Mouse (Mus musculus) heart, embryonic 12.5 days (tissue): ENCODE data around the gene Nup98. TPM values are rescaled to one million over a fixed set of nuclear protein-coding genes. Genes with fewer than 3 reads are reported as not detected.
A peak's percentile ranks its signal among the peaks of the same experiment; 100 is the strongest.

Experiments used
- ATAC-seq: fragments of 200-750 bp; cut with Nextera tagmentation; 2 replicates; pipeline ENCODE4 v1.8.0; 2017; ENCODE audit warnings: moderate TSS enrichment, moderate library complexity; ENCODE audit not compliant: insufficient number of reproducible peaks, low FRiP score
- H3K27ac ChIP-seq: fragments of 300-500 bp; sonication (generic); 2 replicates; pipeline ENCODE4 v1.5.1; 2016; ENCODE audit warnings: mild to moderate bottlenecking, moderate library complexity; ENCODE audit not compliant: poor library complexity, severe bottlenecking
- H3K27me3 ChIP-seq: fragments of 300-500 bp; sonication (generic); replicated peaks from 2 replicates; pipeline ENCODE4 v1.6.1; 2016; ENCODE audit warnings: mild to moderate bottlenecking, moderate library complexity
- H3K36me3 ChIP-seq: fragments of 300-500 bp; sonication (generic); 2 replicates; pipeline ENCODE4 v1.6.1; 2016; ENCODE audit warnings: mild to moderate bottlenecking, moderate library complexity
- H3K4me1 ChIP-seq: fragments of 300-500 bp; sonication (generic); replicated peaks from 2 replicates; pipeline ENCODE4 v1.6.1; 2016; ENCODE audit warnings: mild to moderate bottlenecking
- H3K4me2 ChIP-seq: fragments of 300-500 bp; sonication (generic); 2 replicates; pipeline ENCODE4 v1.6.1; 2016; ENCODE audit warnings: mild to moderate bottlenecking, moderate library complexity
- H3K4me3 ChIP-seq: fragments of 300-500 bp; sonication (generic); 2 replicates; pipeline ENCODE4 v1.5.1; 2016; ENCODE audit warnings: mild to moderate bottlenecking
- H3K9ac ChIP-seq: fragments of 300-500 bp; sonication (generic); 2 replicates; pipeline ENCODE4 v1.6.1; 2016; ENCODE audit warnings: mild to moderate bottlenecking, moderate library complexity
- H3K9me3 ChIP-seq: fragments of 300-500 bp; sonication (generic); replicated peaks from 2 replicates; pipeline ENCODE4 v1.6.1; 2016; ENCODE audit warnings: mild to moderate bottlenecking, moderate library complexity
- WGBS: fragments of 180-500 bp; shearing (Covaris S2); methylation state at CpG from one replicate; pipeline ENCODE4 v1.1.7; 2016; 5-methylcytosine and 5-hydroxymethylcytosine counted together
- polyA plus RNA-seq: library from polyadenylated mRNA; unstranded; fragments of >200 nt; fragmentation: Nextera tagmentation; extraction: Ambion mirVana; gene quantifications from 2 replicates; pipeline ENCODE4 v1.2.1, GENCODE M21; 2016

Nup98 gene
- polyA plus RNA-seq = 35.8 and 38.1 TPM in 2 replicates

GRCm38 (mm10) chr7:102209756-102210721 is at the start of gene Nup98, which contains the start of gene Pgap2:
Nup98 (minus strand) TSS chr7:102210176.
Pgap2 (plus strand) TSS chr7:102210208.
- H3K4me3 ChIP-seq = peak within 1 kb of the TSS; percentile 83
- H3K4me1 ChIP-seq = peaks cover 7% of the 10 kb centered on the region
- no peaks in the 10 kb centered on the region for H3K27me3 ChIP-seq
- peak within 1 kb of the TSS; percentile 87 for H3K4me2 ChIP-seq
- peak; percentile 99 for ATAC-seq
- 0 out of 2 replicates have a peak, but pooled peaks cover 3% of the 10 kb centered on the region for H3K36me3 ChIP-seq
- under 1% methylated on average over 85 of the region's 87 CpGs for WGBS
- H3K9me3 ChIP-seq = no peaks in the 10 kb centered on the region
- H3K9ac ChIP-seq = peak within 1 kb of the TSS; percentile 89
- H3K27ac ChIP-seq = peak within 1 kb of the TSS; percentile 94

- H3K9me3 ChIP-seq = no peaks in the 10 kb centered on the region
- no peak overlapping the region for H3K4me2 ChIP-seq
- no peak overlapping the region for H3K4me3 ChIP-seq
- ATAC-seq = no peak
- H3K27me3 ChIP-seq = no peaks in the 10 kb centered on the region
- no peak overlapping the region for H3K9ac ChIP-seq
- no peak overlapping the region for H3K27ac ChIP-seq
- H3K4me1 ChIP-seq = no peaks in the 10 kb centered on the region
- WGBS = 71% methylated on average over 3 of the region's 3 CpGs
- H3K36me3 ChIP-seq = no peaks in the 10 kb centered on the region
Observed at GRCm38 (mm10) chr7:102258753-102259152, 48.8 kb upstream of the Nup98 start.

- Histone ChIP-seq H3K9ac (no peak overlapping the region), H3K9me3 (no peaks in the 10 kb centered on the region), H3K27ac (no peak overlapping the region), H3K4me2 (no peak overlapping the region), H3K4me1 (no peaks in the 10 kb centered on the region), H3K27me3 (no peaks in the 10 kb centered on the region), H3K36me3 (no peaks in the 10 kb centered on the region), H3K4me3 (no peak overlapping the region)
- 0 out of 2 replicates have a peak, but pooled peaks have one; percentile 45 for ATAC-seq
- WGBS = 16% methylated on average over 4 of the region's 4 CpGs
Observed at GRCm38 (mm10) chr7:102258189-102258588, 48.2 kb upstream of the Nup98 start.

- WGBS = 67% methylated on average over 3 of the region's 3 CpGs
- H3K9ac ChIP-seq = no peak overlapping the region
- no peaks in the 10 kb centered on the region for H3K4me1 ChIP-seq
- no peak overlapping the region for H3K4me3 ChIP-seq
- no peak for ATAC-seq
- H3K27ac ChIP-seq = no peak overlapping the region
- no peak overlapping the region for H3K4me2 ChIP-seq
- no peaks in the 10 kb centered on the region for H3K27me3 ChIP-seq
- no peaks in the 10 kb centered on the region for H3K9me3 ChIP-seq
- H3K36me3 ChIP-seq = no peaks in the 10 kb centered on the region
Observed at GRCm38 (mm10) chr7:102256636-102257035, 46.7 kb upstream of the Nup98 start.

- no peak within 1 kb of the TSS for H3K9ac ChIP-seq
- WGBS = 73% methylated on average over 3 of the region's 3 CpGs
- H3K4me2 ChIP-seq = no peak within 1 kb of the TSS
- no peaks in the 10 kb centered on the region for H3K36me3 ChIP-seq
- no peaks in the 10 kb centered on the region for H3K27me3 ChIP-seq
- H3K27ac ChIP-seq = no peak within 1 kb of the TSS
- H3K9me3 ChIP-seq = no peaks in the 10 kb centered on the region
- H3K4me3 ChIP-seq = no peak within 1 kb of the TSS
- ATAC-seq = no peak
- H3K4me1 ChIP-seq = peaks cover 4% of the 10 kb centered on the region; the same call in 1 of the 2 replicates
Observed at GRCm38 (mm10) chr7:102255954-102256353, 46.0 kb upstream of the Nup98 start, which contains the start of gene Rhog. Rhog (minus strand) TSS chr7:102256054.

- H3K9me3 ChIP-seq = no peaks in the 10 kb centered on the region
- H3K27ac ChIP-seq = no peak overlapping the region
- H3K4me1 ChIP-seq = peaks cover 10% of the 10 kb centered on the region
- H3K27me3 ChIP-seq = no peaks in the 10 kb centered on the region
- H3K9ac ChIP-seq = no peak overlapping the region
- 66% methylated on average over 1 of the region's 1 CpGs for WGBS
- H3K36me3 ChIP-seq = no peaks in the 10 kb centered on the region
- H3K4me3 ChIP-seq = no peak overlapping the region
- no peak overlapping the region for H3K4me2 ChIP-seq
- ATAC-seq = no peak
Observed at GRCm38 (mm10) chr7:102253631-102254030, 43.7 kb upstream of the Nup98 start.

GRCm38 (mm10) chr7:102250631-102251214 is 40.7 kb upstream of the Nup98 start:
- under 1% methylated on average over 33 of the region's 33 CpGs for WGBS
- H3K4me1 ChIP-seq = peaks cover 39% of the 10 kb centered on the region
- peak; percentile 83 for ATAC-seq

GRCm38 (mm10) chr7:102249896-102250630 is 40.1 kb upstream of the Nup98 start:
- WGBS = under 1% methylated on average over 33 of the region's 49 CpGs
- peaks cover 46% of the 10 kb centered on the region for H3K4me1 ChIP-seq
- H3K4me3 ChIP-seq = peak overlapping the region; percentile 86

More at GRCm38 (mm10) chr7:102250631-102251214, 40.7 kb upstream of the Nup98 start:
- Histone ChIP-seq H3K27ac (peak overlapping the region; percentile 98), H3K27me3 (no peaks in the 10 kb centered on the region), H3K36me3 (no peaks in the 10 kb centered on the region), H3K4me3 (peak overlapping the region; percentile 86), H3K9ac (peak overlapping the region; percentile 85), H3K4me2 (peak overlapping the region; percentile 80), H3K9me3 (no peaks in the 10 kb centered on the region)

GRCm38 (mm10) chr7:102249531-102249895 is 39.5 kb upstream of the Nup98 start:
- peak overlapping the region; percentile 98 for H3K27ac ChIP-seq
- peaks cover 51% of the 10 kb centered on the region for H3K4me1 ChIP-seq
- no peaks in the 10 kb centered on the region for H3K9me3 ChIP-seq
- no peaks in the 10 kb centered on the region for H3K27me3 ChIP-seq
- under 1% methylated on average over 23 of the region's 23 CpGs for WGBS
- H3K4me2 ChIP-seq = peak overlapping the region; percentile 80
- peak overlapping the region; percentile 85 for H3K9ac ChIP-seq
- H3K36me3 ChIP-seq = no peaks in the 10 kb centered on the region
- peak overlapping the region; percentile 86 for H3K4me3 ChIP-seq
- ATAC-seq = peak; percentile 43

More at GRCm38 (mm10) chr7:102249896-102250630, 40.1 kb upstream of the Nup98 start:
- Histone ChIP-seq H3K36me3 (no peaks in the 10 kb centered on the region), H3K9me3 (no peaks in the 10 kb centered on the region), H3K9ac (peak overlapping the region; percentile 85), H3K27me3 (no peaks in the 10 kb centered on the region), H3K4me2 (peak overlapping the region; percentile 80), H3K27ac (peak overlapping the region; percentile 98)
- ATAC-seq = peak; percentile 89

- no peak for ATAC-seq
- H3K4me1 ChIP-seq = peaks cover 58% of the 10 kb centered on the region
- H3K9me3 ChIP-seq = no peaks in the 10 kb centered on the region
- peak overlapping the region; percentile 85 for H3K9ac ChIP-seq
- H3K4me2 ChIP-seq = peak overlapping the region; percentile 80
- WGBS = 12% methylated on average over 16 of the region's 16 CpGs
- H3K36me3 ChIP-seq = no peaks in the 10 kb centered on the region
- H3K27me3 ChIP-seq = no peaks in the 10 kb centered on the region
- peak overlapping the region; percentile 86 for H3K4me3 ChIP-seq
- H3K27ac ChIP-seq = peak overlapping the region; percentile 98
Observed at GRCm38 (mm10) chr7:102248691-102249404, 38.9 kb upstream of the Nup98 start.
